Mouse (Mus musculus): ENCODE data around the gene Lgals8. TPM values are rescaled to one million over a fixed set of nuclear protein-coding genes. Genes with fewer than 3 reads are reported as not detected.

Gene Lgals8
- polyA plus RNA-seq, 1 experiment from 2014 or later: 10.6 TPM

GRCm38 (mm10) chr13:12454686-12455390 lies 9.9 kb downstream of the Lgals8 start:
- Histone ChIP-seq H3K27ac (no peak overlapping the region), H3K36me3 (no peaks in the 10 kb centered on the region), H3K4me1 (no peaks in the 10 kb centered on the region), H3K4me3 (no peak overlapping the region), H3K9me3 (replicated peaks) (no peaks in the 10 kb centered on the region), H3K27me3 (ENCODE audit: low read depth, poor library complexity, severe bottlenecking) (no peaks in the 10 kb centered on the region)
- 79% methylated on average over 7 of the region's 7 CpGs for WGBS
- DNase-seq (ENCODE audit: low spot score): no peak

GRCm38 (mm10) chr13:12453150-12453549 lies 11.6 kb downstream of the Lgals8 start:
- Histone ChIP-seq H3K27me3 (ENCODE audit: low read depth, poor library complexity, severe bottlenecking) (no peaks in the 10 kb centered on the region), H3K36me3 (no peaks in the 10 kb centered on the region), H3K4me3 (no peak overlapping the region), H3K4me1 (no peaks in the 10 kb centered on the region), H3K9me3 (replicated peaks) (no peaks in the 10 kb centered on the region), H3K27ac (no peak overlapping the region)
- DNase-seq (ENCODE audit: low spot score): no peak
- whole genome bisulfite sequencing: 94% methylated on average over 14 of the region's 14 CpGs

- Histone ChIP-seq H3K36me3 (peaks cover 43% of the 10 kb centered on the region), H3K4me3 (no peak overlapping the region), H3K27ac (no peak overlapping the region), H3K4me1 (no peaks in the 10 kb centered on the region), H3K9me3 (replicated peaks) (no peaks in the 10 kb centered on the region), H3K27me3 (ENCODE audit: low read depth, poor library complexity, severe bottlenecking) (no peaks in the 10 kb centered on the region)
- DNase-seq (ENCODE audit: low spot score): no peak
- 80% methylated on average over 2 of the region's 2 CpGs for WGBS
These were observed 22.6 kb downstream of the Lgals8 start for GRCm38 (mm10) chr13:12442008-12442587.

- Histone ChIP-seq H3K36me3 (peaks cover 55% of the 10 kb centered on the region), H3K27me3 (ENCODE audit: low read depth, poor library complexity, severe bottlenecking) (no peaks in the 10 kb centered on the region), H3K9me3 (replicated peaks) (no peaks in the 10 kb centered on the region), H3K4me3 (no peak overlapping the region), H3K27ac (no peak overlapping the region), H3K4me1 (no peaks in the 10 kb centered on the region)
- no peak for DNase-seq (ENCODE audit: low spot score)
- WGBS: 90% methylated on average over 6 of the region's 6 CpGs
These were observed 23.9 kb downstream of the Lgals8 start for GRCm38 (mm10) chr13:12440813-12441212.

- Histone ChIP-seq H3K4me3 (no peak overlapping the region), H3K4me1 (no peaks in the 10 kb centered on the region), H3K9me3 (replicated peaks) (no peaks in the 10 kb centered on the region), H3K27me3 (ENCODE audit: low read depth, poor library complexity, severe bottlenecking) (no peaks in the 10 kb centered on the region), H3K27ac (no peak overlapping the region), H3K36me3 (peaks cover 67% of the 10 kb centered on the region)
- 96% methylated on average over 3 of the region's 3 CpGs for WGBS
- DNase-seq (ENCODE audit: low spot score): no peak
These were observed 25.2 kb downstream of the Lgals8 start for GRCm38 (mm10) chr13:12439586-12439985.

- Histone ChIP-seq H3K4me3 (no peak overlapping the region), H3K27me3 (ENCODE audit: low read depth, poor library complexity, severe bottlenecking) (no peaks in the 10 kb centered on the region), H3K36me3 (peaks cover 99% of the 10 kb centered on the region), H3K4me1 (no peaks in the 10 kb centered on the region), H3K9me3 (replicated peaks) (no peaks in the 10 kb centered on the region), H3K27ac (no peak overlapping the region)
- no peak for DNase-seq (ENCODE audit: low spot score)
- WGBS: 90% methylated on average over 5 of the region's 5 CpGs
These were observed 30.9 kb downstream of the Lgals8 start for GRCm38 (mm10) chr13:12433843-12434242.

- no peaks in the 10 kb centered on the region for H3K4me1 ChIP-seq
- H3K4me3 ChIP-seq: no peak overlapping the region
- H3K27me3 ChIP-seq (ENCODE audit: low read depth, poor library complexity, severe bottlenecking): no peaks in the 10 kb centered on the region
- peaks cover 100% of the 10 kb centered on the region for H3K36me3 ChIP-seq
- H3K9me3 ChIP-seq (replicated peaks): no peaks in the 10 kb centered on the region
- no peak overlapping the region for H3K27ac ChIP-seq
- no peak for DNase-seq (ENCODE audit: low spot score)
- 98% methylated on average over 13 of the region's 13 CpGs for WGBS
These were observed 36.2 kb downstream of the Lgals8 start for GRCm38 (mm10) chr13:12428556-12428955.

- H3K36me3 ChIP-seq: peaks cover 99% of the 10 kb centered on the region
- no peaks in the 10 kb centered on the region for H3K27me3 ChIP-seq (ENCODE audit: low read depth, poor library complexity, severe bottlenecking)
- no peak for DNase-seq (ENCODE audit: low spot score)
- H3K4me1 ChIP-seq: no peaks in the 10 kb centered on the region
- H3K27ac ChIP-seq: no peak overlapping the region
- WGBS: 97% methylated on average over 9 of the region's 9 CpGs
- no peak overlapping the region for H3K4me3 ChIP-seq
- H3K9me3 ChIP-seq (replicated peaks): no peaks in the 10 kb centered on the region
These were observed 44.1 kb downstream of the Lgals8 start for GRCm38 (mm10) chr13:12420596-12420995.

- H3K36me3 ChIP-seq: peaks cover 90% of the 10 kb centered on the region
- H3K4me3 ChIP-seq: no peak overlapping the region
- WGBS: 93% methylated on average over 8 of the region's 8 CpGs
- H3K9me3 ChIP-seq (replicated peaks): no peaks in the 10 kb centered on the region
- no peaks in the 10 kb centered on the region for H3K4me1 ChIP-seq
- no peaks in the 10 kb centered on the region for H3K27me3 ChIP-seq (ENCODE audit: low read depth, poor library complexity, severe bottlenecking)
- DNase-seq (ENCODE audit: low spot score): no peak
- no peak overlapping the region for H3K27ac ChIP-seq
These were observed 52.7 kb downstream of the Lgals8 start for GRCm38 (mm10) chr13:12412016-12412415.

- DNase-seq (ENCODE audit: low spot score): no peak
- Histone ChIP-seq H3K36me3 (peaks cover 89% of the 10 kb centered on the region), H3K4me1 (no peaks in the 10 kb centered on the region), H3K27ac (no peak overlapping the region), H3K4me3 (no peak overlapping the region), H3K9me3 (replicated peaks) (no peaks in the 10 kb centered on the region), H3K27me3 (ENCODE audit: low read depth, poor library complexity, severe bottlenecking) (no peaks in the 10 kb centered on the region)
- 94% methylated on average over 9 of the region's 9 CpGs for WGBS
These were observed 56.2 kb downstream of the Lgals8 start for GRCm38 (mm10) chr13:12408343-12409066.

- Histone ChIP-seq H3K36me3 (peaks cover 33% of the 10 kb centered on the region), H3K4me1 (peaks cover 8% of the 10 kb centered on the region), H3K27me3 (ENCODE audit: low read depth, poor library complexity, severe bottlenecking) (peaks cover 5% of the 10 kb centered on the region; the same call in 1 of the 2 replicates), H3K27ac (peak overlapping the region; percentile 46; the same call in 1 of the 2 replicates), H3K9me3 (replicated peaks) (no peaks in the 10 kb centered on the region), H3K4me3 (peak overlapping the region; percentile 90)
- no peak for DNase-seq (ENCODE audit: low spot score)
- under 1% methylated on average over 23 of the region's 23 CpGs for WGBS
These were observed 69.2 kb downstream of the Lgals8 start for GRCm38 (mm10) chr13:12395571-12395970.

- peaks cover 26% of the 10 kb centered on the region for H3K36me3 ChIP-seq
- DNase-seq (ENCODE audit: low spot score): peak; percentile 90
- H3K4me1 ChIP-seq: peaks cover 8% of the 10 kb centered on the region
- peak within 1 kb of the TSS; percentile 75; the same call in 1 of the 2 replicates for H3K27ac ChIP-seq
- peaks cover 5% of the 10 kb centered on the region; the same call in 1 of the 2 replicates for H3K27me3 ChIP-seq (ENCODE audit: low read depth, poor library complexity, severe bottlenecking)
- peak within 1 kb of the TSS; percentile 90 for H3K4me3 ChIP-seq
- under 1% methylated on average over 43 of the region's 43 CpGs for WGBS
- H3K9me3 ChIP-seq (replicated peaks): no peaks in the 10 kb centered on the region
These were observed 69.9 kb downstream of the Lgals8 start, which contains the start of gene Heatr1 for GRCm38 (mm10) chr13:12394609-12395505. TSS of gene Heatr1 (plus strand) at chr13:12395027.
